Mouse (Mus musculus) heart, adult 8-10 months (tissue): ENCODE data around the gene Prkacb. TPM values are rescaled to one million over a fixed set of nuclear protein-coding genes. Genes with fewer than 3 reads are reported as not detected.
A peak's percentile ranks its signal among the peaks of the same experiment; 100 is the strongest.

Source experiments
- DNase-seq: peaks from one replicate; pipeline ENCODE4 v3.0.0; 2022; ENCODE audit warnings: low spot score
- total RNA-seq, 4 experiments: library from RNA; stranded (reverse); gene quantifications; 2 replicates each; pipeline ENCODE4 v1.2.4; 2022

Prkacb gene
- total RNA-seq, 4 experiments from 2014 or later, result 55.5 to 64.9 (median 61.1) TPM

- DNase-seq, result no peak
Observed at GRCm38 (mm10) chr3:146719696-146720095, 93.1 kb downstream of the Prkacb start.

GRCm38 (mm10) chr3:146718251-146718650, 94.5 kb downstream of the Prkacb start:
- DNase-seq, result no peak

- no peak for DNase-seq
Observed at GRCm38 (mm10) chr3:146712305-146712704, 100.5 kb downstream of the Prkacb start.

- DNase-seq, result no peak
Observed at GRCm38 (mm10) chr3:146711559-146711958, 101.2 kb downstream of the Prkacb start.

- no peak for DNase-seq
Observed at GRCm38 (mm10) chr3:146711084-146711483, 101.7 kb downstream of the Prkacb start.

GRCm38 (mm10) chr3:146709086-146709485, 103.7 kb downstream of the Prkacb start:
- no peak for DNase-seq

GRCm38 (mm10) chr3:146708381-146708780, 104.4 kb downstream of the Prkacb start:
- no peak for DNase-seq

GRCm38 (mm10) chr3:146704099-146704498, 108.7 kb downstream of the Prkacb start:
- no peak for DNase-seq

- DNase-seq, result no peak
Observed at GRCm38 (mm10) chr3:146700051-146700450, 112.7 kb downstream of the Prkacb start.

GRCm38 (mm10) chr3:146698982-146699381, 113.8 kb downstream of the Prkacb start:
- DNase-seq, result no peak

GRCm38 (mm10) chr3:146692547-146692946, 120.2 kb downstream of the Prkacb start:
- DNase-seq, result no peak

- DNase-seq, result no peak
Observed at GRCm38 (mm10) chr3:146687121-146687725, 125.6 kb downstream of the Prkacb start.

- DNase-seq, result no peak
Observed at GRCm38 (mm10) chr3:146686428-146686827, 126.4 kb downstream of the Prkacb start.

- DNase-seq, result peak; percentile 51
Observed at GRCm38 (mm10) chr3:146684811-146685675, 127.7 kb downstream of the Prkacb start, which contains the start of gene Samd13. TSS of gene Samd13 (minus strand) at chr3:146685592.

- no peak for DNase-seq
Observed at GRCm38 (mm10) chr3:146683095-146683494, 129.7 kb downstream of the Prkacb start.

GRCm38 (mm10) chr3:146682140-146682651, 130.6 kb downstream of the Prkacb start:
- peak; percentile 52 for DNase-seq

- no peak for DNase-seq
Observed at GRCm38 (mm10) chr3:146681696-146682095, 131.1 kb downstream of the Prkacb start.

GRCm38 (mm10) chr3:146680625-146681024, 132.2 kb downstream of the Prkacb start:
- no peak for DNase-seq

- DNase-seq, result no peak
Observed at GRCm38 (mm10) chr3:146679646-146680045, 133.1 kb downstream of the Prkacb start.
